Mouse (Mus musculus) E14TG2a.4 (cell line): ENCODE results near the gene Bag5.
"Not testable (repeated sequence)": the region's sequence is repeated elsewhere in the genome, so short reads cannot be mapped to it uniquely, and the experiment has no call there.

Experiments
- H3K27me3 ChIP-seq: 2 replicates; pipeline ENCODE4 v1.6.1; 2014; ENCODE audit warnings: low read length, control low read depth; ENCODE audit not compliant: insufficient read depth
- H3K36me3 ChIP-seq: 2 replicates; pipeline ENCODE4 v1.6.1; 2014; ENCODE audit warnings: low read length, control low read depth; ENCODE audit not compliant: insufficient read depth
- H3K4me1 ChIP-seq: replicated peaks from 2 replicates; pipeline ENCODE4 v1.6.1; 2014; ENCODE audit warnings: low read depth, low read length, control low read depth
- H3K4me3 ChIP-seq: replicated peaks from 2 replicates; pipeline ENCODE4 v1.5.1; 2014; ENCODE audit warnings: mild to moderate bottlenecking, low read length
- H3K9me3 ChIP-seq: 2 replicates; pipeline ENCODE4 v1.6.1; 2014; ENCODE audit warnings: low read length, control low read depth
- CTCF ChIP-seq: conservative IDR thresholded peaks from 2 replicates; pipeline ENCODE4 v1.5.1; 2014; ENCODE audit warnings: low read length
- NANOG ChIP-seq: IDR thresholded peaks from 2 replicates; pipeline ENCODE4 v1.6.1; 2014; ENCODE audit warnings: borderline replicate concordance, low read length, mixed read lengths
- POU5F1 ChIP-seq: IDR thresholded peaks from 2 replicates; pipeline ENCODE4 v1.6.1; 2014; ENCODE audit warnings: low read length, borderline replicate concordance

Bag5 gene

DNA sequence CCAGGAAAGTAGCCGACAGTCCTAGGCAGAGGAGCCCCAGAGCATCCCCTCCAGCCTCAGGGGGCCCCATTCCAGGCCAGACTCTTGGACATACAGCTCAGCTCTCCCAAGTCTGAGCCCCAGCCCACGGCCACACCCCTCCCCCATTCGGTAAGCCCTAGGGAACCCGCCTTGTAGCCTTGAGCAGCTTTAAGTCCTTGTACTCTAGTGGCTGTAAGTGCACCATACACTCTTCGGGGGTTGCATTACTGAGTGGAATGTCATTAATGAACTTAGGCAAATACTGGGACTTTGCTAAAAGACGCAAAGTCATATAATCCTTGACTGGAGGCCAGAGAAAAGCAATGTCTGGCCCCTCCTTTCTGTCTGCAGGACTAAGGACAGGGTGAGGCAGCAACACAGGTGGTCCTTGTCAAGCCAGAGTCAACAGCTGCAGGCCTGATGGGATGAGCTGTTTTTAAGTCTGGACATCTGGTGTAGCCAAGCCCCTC lies 48.9 kb downstream of the Bag5 start:
- Histone ChIP-seq H3K4me3 (peak overlapping the region; percentile 62), H3K27me3 (no peaks in the 10 kb centered on the region), H3K4me1 (peaks cover 88% of the 10 kb centered on the region), H3K9me3 (no peaks in the 10 kb centered on the region), H3K36me3 (peaks cover 15% of the 10 kb centered on the region)
- TF ChIP-seq NANOG (no peak), POU5F1 (no peak), CTCF (no peak; the same call in 1 of the 2 replicates)

DNA sequence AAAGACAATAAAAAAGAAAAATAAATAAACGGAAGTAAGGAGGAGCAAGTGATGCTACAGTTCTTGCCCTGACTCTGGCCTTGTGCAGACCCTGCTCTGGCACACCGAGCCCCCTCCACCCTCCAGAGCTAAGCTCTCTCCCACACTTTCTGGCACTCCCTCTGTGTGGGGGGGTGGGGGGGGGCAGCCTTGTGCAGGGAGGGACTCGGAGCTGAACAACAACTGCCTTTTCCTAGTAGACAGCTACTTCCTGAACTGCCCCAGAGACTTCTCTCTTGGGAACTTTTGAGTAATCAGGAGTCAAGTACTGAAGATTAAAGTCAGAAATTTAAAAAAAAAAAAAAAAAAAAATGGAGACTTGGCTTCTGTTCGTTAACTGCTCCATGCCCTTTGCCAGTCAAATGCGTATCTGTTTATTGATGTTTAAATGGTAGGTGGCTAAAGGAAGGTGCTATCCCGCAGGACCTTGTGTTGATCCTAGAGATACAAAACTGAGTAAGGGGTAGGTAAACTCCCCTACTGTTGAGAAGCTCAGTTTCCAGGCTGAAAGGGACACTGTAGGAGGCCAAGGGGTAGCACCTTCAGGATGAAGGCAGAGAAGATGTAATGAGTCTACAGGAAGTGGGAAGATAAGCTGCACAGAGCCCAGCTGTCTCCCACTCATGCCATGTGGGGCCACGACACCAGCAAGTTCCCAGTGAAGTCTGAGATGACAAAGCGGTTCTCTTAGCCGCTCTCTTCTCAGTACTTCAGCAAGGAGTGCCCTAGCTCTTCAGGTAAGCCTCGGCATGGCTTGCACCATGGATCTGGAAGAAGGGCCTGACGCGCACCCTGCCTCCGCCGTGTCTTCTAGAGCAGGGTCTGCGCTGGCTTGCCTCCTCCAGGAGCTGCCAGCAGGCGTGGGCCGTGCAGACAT lies 49.6 kb downstream of the Bag5 start:
- no peak for TF ChIP-seq POU5F1
- TF ChIP-seq NANOG = no peak
- TF ChIP-seq CTCF = no peak
- Histone ChIP-seq H3K27me3 (no peaks in the 10 kb centered on the region), H3K4me1 (peaks cover 84% of the 10 kb centered on the region), H3K9me3 (no peaks in the 10 kb centered on the region), H3K4me3 (peak overlapping the region; percentile 62), H3K36me3 (peaks cover 15% of the 10 kb centered on the region)

DNA sequence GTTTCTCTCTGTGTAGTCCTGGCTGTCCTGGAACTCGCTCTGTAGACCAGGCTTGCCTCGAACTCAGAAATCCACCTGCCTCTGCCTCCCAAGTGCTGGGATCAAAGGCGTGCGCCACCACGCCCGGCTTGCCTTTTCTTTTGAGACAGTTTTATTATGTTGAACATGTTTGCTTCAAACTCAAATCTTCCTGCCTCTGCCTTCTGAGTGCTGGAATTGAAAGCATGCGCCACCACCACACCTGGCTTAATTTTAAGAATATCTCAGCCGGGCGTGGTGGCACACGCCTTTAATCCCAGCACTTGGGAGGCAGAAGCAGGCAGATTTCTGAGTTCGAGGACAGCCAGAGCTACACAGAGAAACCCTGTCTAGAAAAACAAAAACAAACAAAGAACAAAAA lies 51.5 kb downstream of the Bag5 start:
- H3K4me3 ChIP-seq, H3K27me3 ChIP-seq, H3K9me3 ChIP-seq: not testable (repeated sequence)
- Histone ChIP-seq H3K4me1 (peaks cover 92% of the 10 kb centered on the region), H3K36me3 (peaks cover 21% of the 10 kb centered on the region)

DNA sequence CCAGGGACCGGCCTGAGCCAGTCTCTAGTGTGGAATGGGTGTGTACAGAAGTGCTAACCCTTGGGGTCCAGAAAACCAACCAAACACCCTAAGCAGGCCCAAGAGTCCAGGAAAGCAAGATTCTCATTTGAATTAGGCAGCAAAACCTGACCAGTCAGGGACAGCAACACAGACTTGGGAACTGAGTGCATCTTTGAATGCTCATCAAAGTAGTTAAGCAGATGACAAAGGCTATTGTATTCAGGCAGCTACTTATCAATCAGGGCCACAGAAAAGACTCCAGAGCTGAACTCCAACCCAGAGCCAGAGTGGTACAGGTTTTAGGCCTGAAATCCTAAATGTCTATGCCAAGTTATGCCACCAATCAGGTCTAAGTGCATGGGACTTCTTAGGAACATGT lies 52.4 kb downstream of the Bag5 start:
- TF ChIP-seq NANOG (peak; percentile 64; the same call in 1 of the 2 replicates), CTCF (no peak)
- Histone ChIP-seq H3K9me3 (no peaks in the 10 kb centered on the region), H3K27me3 (no peaks in the 10 kb centered on the region), H3K4me3 (no peak overlapping the region), H3K4me1 (peaks cover 82% of the 10 kb centered on the region), H3K36me3 (peaks cover 31% of the 10 kb centered on the region)
